Mouse (Mus musculus): ENCODE results near the gene Sgsm2.

GRCm38 (mm10) chr11:74864421-74864820, 32.4 kb downstream of the Sgsm2 start:
- TF ChIP-seq CTCF (conservative IDR thresholded peaks at IDR 0.05; ENCODE audit: low read length) (no peak), NANOG (IDR thresholded peaks at IDR 0.05; ENCODE audit: borderline replicate concordance, low read length) (no peak)
